Mouse (Mus musculus) T-helper 1 cell (primary cell): ENCODE measurements around the gene Epm2aip1.

Experiments used
- in situ Hi-C: fragments of 300-600 bp; cut with MboI, MseI; formaldehyde crosslinking; loops from one replicate; pipeline ENCODE4 v1.15.1; 2025; ENCODE audit warnings: high pct_unique_total_duplicates

Epm2aip1 gene

DNA sequence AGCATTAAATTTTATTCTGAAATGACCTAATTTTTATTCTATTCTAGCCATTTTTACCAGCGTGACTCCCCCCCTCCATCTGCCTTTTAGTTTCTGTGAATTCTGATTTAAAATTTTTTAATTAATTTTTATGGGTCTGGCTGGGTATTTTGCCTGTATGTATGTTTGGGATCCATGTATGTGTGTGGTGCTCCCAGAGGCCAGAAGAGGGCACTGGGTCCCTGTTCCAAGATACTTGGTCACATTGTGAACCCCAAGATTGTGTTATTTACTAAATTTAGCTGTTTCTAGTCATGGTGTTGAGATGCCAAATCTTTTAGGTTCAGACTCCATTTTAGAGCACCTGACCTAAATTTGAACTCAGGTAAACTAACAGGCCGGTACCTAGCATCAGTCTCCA, 14.7 kb downstream of the Epm2aip1 start:
- in situ Hi-C loops, result no loop called here

DNA sequence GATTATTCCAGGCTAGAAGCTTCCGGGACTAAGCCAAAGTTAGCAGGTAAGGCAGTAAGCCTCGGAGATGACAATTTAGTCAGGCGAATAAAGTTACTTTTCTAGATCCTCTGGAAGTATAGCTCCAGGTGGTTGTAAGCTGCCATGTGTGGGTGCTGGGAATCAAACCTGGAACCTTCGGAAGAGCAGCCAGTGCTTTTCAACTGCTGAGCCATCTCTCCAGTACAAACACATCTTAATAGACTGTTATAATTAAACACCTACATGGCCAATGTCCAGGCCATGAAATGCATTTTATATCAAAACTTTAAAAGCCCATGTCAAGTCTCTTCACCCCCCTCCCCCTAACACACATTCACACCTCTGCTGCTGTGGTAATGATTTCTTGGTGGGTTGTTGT, 16.2 kb downstream of the Epm2aip1 start:
- in situ Hi-C loops, result no loop called here

DNA sequence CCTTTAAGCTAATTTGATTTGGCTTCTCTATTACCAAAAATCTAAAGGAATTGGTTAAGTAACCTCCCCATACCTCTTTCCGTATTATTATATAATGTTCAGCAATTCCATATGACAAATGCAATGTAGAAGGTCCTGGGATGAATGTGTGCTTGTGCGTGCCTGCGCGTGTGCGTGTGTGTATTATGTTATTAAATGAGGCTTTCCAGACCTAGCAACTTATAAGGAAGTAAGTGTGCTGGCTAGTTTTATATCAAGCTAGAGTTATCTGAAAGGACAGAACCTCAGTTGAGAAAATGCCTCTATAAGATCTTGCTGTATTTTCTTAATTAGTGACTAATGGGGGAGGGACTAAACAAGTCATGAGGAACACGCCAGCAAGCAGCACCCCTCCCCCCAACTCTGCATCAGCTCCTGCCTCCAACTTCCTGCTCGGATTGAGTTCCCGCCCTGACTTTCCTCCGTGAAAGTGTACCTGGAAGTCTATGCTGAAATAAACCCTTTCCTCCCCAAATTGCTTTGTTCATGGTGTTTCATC, 17.6 kb downstream of the Epm2aip1 start:
- in situ Hi-C loops, result no loop called here

DNA sequence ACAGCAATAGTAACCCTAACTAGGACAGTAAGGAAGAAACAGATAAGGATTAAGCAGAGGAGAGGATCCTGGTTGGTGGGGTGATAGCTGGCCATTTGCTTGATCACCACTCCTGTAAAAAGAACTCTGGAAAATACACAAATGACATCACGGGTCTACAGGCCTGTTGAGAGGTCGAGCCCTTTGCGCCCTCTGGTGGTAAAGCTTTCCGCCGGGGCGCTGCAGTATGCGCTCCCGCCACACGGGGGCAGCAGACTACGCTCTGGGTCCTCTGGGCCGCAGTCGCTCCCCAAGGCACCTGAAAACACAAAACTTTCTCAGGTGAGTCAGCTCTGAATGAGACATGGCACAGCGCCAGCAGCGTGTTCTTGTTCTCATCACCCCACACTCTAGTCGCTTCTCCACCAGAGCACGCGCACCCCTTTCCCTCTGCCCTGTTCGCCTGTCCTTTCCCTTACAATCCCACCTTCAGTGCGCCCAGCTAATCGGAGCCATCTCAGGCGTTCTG, 18.2 kb downstream of the Epm2aip1 start:
- in situ Hi-C loops, result no loop called here

DNA sequence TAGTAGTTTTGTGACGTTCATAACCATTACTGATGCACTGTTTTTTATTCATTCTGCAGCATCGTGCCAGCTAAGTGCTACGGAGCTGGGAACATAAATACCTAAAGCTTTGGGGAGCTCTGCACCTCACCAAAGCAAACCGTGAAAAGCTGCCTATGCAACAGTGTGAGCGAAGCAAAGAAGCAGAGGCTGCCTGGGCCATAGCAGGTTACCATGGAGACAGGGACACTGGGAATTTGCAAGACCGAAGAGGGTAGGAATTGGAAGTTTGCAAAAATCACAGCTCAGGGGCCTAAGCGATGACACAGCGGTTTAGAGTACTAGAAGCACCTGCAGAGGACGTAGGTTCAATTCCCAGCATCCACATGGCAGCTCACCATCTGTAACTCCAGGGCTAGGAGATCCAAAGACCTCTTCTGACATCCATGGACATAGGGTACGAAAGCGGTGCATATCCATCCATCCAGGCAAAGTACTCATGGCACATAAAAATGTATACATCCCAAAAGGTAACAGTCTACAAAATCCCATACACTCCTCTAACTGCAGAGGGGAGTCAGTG, 18.9 kb downstream of the Epm2aip1 start:
- in situ Hi-C loops, result no loop called here

DNA sequence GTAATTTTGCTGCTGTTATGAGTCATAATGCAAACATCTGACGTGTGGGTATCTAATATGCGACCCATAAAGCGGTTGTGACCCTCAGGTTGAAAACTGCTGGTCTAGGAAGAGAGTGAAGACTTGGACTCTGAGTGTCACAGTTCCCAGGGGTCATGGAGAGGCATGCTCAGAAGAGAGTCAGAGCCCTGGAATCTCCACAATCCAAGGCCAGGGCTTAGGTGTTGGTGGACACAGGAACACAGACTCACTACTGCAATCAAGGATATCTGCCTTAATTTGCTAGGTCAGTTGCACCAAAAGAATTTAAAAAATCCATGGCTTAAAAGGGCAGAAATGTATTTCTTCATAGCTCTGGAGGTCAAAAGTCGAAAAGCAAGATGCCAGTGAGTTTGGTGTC, 21.5 kb downstream of the Epm2aip1 start:
- in situ Hi-C loops, result no loop called here

DNA sequence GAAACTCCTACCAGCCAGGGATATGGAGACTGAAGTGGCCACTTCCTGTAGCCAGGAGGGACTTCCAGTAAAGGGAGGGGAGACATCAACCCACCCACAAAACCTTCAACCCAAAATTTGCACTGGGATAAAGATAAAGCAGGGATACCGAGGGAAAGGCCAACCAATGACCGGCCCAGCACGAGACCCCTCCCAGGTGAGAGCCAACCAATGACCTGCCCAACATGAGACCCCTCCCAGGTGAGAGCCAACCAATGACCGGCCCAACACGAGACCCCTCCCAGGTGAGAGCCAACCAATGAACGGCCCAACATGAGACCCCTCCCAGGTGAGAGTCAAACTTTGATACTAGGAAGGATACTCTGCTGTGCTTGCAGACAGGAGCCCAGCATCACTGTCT, 23.2 kb downstream of the Epm2aip1 start:
- in situ Hi-C loops, result no loop called here

DNA sequence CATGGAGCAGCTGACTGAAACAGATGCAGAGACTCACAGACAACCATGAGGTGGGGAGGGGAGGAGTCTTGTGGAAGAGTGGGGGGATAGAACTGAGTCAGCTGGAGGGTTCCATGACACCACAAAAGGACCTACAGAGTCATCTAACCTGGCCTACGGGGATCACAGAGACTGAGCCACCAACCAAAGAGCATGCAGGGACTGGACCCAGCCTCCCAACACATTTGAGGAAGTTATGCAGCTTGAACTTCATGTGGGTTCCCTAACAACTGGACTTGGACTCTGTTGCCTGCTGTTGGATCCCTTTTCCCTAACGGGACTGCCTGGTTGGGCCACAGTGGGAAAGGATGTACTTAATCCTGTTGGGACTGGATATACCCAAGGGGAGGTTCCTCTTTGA, 23.6 kb downstream of the Epm2aip1 start:
- in situ Hi-C loops, result no loop called here

DNA sequence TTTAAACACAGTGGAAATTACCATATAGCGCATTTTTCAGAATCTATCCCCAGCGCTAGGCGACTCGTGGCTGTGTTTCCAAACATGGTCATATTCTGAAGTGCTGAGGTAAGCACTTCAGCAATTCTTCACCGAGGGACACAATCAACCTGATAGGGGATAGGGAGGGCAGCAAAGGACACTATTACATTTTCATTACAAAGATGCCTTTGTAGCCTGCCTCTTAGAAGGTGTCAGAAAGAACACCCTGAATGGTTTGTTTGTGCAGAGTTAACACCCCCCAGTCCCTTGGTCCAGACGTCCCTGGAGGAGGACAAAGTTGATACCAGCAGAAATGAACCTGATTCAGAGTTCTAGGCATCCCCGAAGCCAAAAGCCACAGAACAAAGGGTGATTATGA, 24.7 kb downstream of the Epm2aip1 start:
- in situ Hi-C loops, result no loop called here

DNA sequence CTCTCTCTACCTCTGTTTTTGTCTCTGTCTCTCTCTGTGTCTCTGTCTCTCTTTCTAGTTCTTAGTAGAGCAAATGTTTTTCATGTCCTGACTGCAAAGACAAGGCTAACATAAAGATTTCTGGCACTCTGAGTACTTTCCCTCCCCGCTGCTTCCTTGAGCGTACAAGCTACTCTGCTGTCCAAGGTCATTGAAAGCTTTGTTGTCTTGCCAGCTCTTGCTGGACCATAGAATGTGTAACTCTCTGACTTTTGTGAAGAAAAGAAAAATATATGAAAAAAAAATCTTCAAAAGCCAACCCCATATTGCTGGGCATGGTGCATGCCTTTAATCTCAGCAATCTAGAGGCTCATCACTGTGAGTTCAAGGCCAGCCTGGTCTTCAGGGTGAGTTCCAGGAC, 26.9 kb downstream of the Epm2aip1 start:
- in situ Hi-C loops, result no loop called here

DNA sequence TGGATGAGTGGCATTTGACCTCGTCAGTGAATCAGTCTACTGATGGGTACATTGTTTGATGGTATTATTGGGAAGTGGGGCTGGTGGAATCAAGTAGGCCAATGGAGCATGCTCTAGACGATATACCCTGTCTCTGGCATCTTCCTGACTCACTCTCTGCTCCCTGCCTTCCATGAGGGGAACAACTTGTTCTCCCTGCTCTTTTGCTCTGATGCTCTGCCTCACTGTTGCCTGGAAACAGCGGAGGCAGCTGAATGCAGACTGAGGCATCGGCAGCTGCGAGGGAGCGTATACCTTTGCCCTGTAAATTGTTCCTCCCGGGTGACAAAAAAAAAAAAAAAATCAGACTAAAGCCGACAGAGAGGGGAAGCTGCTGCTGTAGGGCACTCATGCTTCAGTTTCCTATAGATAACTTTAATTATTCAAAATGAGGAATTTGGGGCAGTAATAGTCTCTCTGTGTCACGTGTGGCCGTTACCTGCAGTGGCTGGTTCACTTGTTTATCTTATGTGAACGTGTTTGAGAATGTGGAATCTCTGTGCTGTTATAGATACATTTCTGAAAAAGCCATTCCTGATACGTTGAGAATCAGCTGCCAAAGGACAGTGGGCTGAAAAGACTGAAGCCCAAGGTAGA, 30.6 kb downstream of the Epm2aip1 start:
- in situ Hi-C loops, result no loop called here

DNA sequence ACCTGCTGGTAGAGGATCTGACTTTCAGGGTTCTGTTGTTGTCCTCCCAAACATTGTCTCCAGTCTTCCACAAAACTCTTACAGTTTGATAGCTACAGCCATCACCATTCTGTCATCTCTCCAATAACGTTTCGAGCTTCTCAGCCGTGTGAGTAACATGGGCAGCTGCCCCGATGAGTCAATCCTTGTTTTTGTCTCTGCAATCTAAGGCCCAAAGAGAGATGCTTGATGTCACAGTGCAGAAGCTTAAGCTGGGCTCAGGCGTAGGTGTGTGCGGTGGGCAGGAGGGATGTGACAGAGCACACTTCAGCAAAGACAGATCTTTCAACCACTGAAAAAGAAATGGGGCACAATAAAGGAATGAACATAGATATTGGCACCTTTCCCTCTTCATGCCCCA, 32.3 kb downstream of the Epm2aip1 start:
- in situ Hi-C loops, result no loop called here

DNA sequence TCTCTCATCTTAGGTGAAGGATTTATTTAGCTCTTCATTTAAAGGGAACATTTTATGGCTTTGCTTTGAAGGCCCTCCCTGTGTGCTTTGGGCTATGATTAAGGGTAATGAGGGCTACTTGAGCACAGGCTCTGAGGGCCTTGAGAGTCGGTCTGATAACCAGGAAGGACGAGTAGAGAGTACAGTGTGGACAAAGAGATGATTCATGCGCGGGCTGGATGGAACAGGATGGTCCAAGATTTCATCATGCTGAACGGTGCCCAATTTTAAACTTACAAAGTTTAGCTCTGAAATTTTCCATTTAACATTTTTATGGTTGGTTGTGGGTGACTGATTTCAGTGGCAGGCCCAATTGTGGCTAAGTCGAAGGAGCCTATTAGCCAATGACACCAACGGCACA, 34.4 kb downstream of the Epm2aip1 start:
- in situ Hi-C loops, result no loop called here

DNA sequence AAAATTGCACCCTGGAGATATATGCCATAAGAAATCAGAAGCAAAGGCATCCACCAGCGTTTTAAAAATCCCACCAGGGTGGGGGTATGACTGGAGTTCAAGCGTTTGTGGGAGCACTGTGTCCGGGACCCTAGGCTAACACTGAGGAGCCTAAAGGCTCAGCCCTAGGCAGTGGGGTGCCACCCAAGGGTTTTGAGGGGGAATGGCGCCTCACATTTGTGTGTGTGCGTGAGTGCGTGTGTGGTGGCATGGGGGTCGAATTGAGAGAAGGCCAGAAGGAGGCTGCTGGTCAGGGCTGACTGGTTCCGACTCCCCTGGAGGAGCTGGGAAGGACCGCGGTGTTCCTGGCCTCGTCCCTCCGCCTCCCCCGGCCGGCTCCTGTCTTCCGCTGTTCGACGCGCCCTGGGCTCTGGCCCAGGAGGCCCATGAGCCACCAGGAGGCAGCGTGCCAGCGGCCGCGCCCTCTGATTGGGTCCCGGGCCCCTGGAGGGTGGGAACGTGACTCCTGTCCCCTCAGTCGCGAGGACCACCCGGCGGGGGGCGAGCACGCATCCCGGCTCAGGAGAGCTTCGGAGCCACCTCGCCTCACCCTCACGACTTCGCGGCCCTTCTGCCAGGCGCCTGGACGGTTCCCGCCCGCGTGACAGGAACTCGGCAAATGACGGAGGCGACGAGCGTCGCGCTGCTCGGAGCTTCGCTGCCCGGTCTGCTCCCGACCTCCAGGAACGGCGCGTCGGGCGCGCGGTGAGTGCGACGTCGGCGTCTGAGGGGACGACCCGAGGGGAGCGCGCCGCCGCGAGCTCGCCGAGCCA, 39.5 kb downstream of the Epm2aip1 start, which contains the start of gene Trank1:
Gene Trank1 (plus strand): TSS at position 709 of the 812 bp plus-strand sequence.
- in situ Hi-C loops, result no loop called here

DNA sequence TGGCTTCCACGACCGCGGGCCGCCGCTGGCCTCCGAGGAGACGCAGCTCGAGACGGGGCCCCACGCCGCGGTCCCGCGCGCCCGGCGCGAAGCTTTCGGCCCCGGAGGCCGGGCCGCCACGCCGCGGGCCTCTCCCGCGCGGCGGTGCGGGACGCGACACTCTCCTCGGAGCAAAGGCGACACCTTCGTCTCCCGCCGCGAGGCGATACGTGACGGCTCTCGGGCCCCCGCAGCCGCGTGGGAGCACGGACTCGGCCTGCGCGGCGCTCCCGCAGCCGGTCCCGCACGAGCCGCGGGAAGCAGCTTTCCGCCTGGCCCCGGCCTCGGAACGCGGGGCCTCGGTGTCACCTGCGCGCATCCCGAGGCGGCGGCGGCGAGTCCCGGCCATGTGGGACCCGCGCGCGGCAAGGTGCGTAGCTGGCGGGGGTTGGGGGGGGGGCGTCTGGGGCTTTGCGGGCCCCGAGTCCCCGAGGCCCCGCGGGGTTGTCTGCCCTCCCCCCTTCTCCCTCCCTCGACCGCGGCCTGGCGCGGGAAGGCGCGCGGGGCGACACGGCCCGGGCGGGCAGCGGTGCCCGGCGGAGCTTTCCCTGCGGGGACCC, 40.2 kb downstream of the Epm2aip1 start:
- in situ Hi-C loops, result no loop called here

DNA sequence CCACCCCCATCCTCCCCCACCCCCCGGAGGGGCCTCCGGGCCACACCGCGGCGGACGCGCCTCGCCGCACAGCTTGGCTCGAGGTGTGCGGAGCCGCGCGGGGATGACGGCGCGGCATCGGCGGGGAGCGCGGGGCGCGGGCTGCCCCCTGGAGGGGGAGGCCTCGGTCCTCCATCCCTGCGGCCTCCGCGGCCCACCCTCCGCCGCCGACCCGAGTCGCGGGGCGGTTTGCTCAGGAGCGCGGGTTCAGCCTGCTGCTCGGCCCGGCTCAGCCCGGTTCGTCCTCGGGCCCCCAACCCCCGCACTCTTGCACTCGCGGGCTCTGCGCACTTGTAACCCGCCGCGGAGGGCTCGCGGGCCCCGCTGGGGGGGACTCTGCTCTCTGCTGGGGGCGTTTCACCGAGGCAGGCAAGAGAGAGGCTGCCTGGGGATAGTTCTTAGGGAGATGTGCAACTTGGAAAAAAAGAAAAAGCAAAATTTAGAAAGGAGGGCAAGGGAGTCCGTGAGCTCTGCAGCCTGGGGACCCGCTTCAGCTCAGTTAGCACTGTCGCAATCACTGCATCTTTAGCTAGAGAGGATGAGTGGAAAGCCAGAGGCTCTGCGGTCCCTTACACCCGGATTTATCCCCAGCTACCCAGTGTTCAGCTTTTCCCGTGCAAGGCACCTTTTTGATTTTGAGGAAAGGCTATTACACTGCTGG, 40.9 kb downstream of the Epm2aip1 start:
- in situ Hi-C loops, result no loop called here

DNA sequence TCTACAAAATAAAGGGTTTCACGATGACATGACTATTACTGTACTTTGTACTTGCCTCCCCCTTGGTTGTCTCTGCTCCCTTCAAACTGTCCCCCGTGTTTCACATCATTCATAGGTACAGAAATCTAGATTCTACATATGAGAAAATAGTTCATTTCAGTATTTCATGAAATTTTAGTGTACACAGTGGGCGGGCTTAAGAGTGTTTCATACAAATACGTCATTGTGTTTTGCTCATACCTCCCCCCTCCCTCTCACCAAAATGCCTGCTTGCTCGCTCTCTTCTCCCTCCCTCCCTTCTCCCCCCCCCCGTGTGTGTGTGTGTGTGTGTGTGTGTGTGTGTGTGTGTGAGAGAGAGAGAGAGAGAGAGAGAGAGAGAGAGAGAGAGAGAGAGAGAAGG, 41.6 kb downstream of the Epm2aip1 start:
- in situ Hi-C loops, result no loop called here

DNA sequence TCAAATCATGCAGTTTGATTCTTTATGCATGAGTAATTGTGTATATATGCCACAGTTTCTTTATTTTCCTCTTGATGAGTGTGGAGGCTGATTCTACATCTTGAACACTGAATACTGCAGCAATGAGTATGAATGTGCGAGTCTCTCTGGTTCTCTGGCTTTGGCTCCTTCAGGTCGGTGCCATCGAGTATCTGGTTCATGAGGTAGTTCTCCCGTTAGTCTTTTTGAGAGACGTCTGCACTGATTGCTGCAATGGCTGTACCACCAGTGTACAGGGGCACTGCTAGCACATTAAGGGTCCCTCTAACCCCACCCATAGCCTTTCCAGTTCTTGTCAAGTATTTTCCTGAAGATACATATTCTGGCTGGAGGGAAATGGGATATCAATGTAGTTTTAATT, 42.1 kb downstream of the Epm2aip1 start:
- in situ Hi-C loops, result no loop called here

DNA sequence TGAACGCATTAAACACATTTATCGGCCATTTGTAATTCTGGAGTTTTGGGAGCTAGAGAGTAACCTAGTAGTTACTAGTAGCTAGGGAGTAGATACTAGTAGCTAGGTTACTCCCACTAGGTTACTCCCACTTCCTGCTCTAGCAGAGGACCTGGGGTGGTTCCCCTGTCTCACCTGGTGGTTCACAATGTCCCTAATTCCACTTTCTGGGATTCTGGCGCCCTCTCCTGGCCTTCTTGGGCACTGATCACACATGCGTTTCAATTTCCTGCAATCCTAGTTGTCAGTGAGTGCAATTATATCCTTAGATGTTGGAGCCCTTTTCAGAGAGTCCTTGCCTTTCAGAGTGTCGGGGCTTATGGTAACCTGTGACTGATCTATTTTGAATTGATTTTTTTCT, 42.5 kb downstream of the Epm2aip1 start:
- in situ Hi-C loops, result no loop called here

DNA sequence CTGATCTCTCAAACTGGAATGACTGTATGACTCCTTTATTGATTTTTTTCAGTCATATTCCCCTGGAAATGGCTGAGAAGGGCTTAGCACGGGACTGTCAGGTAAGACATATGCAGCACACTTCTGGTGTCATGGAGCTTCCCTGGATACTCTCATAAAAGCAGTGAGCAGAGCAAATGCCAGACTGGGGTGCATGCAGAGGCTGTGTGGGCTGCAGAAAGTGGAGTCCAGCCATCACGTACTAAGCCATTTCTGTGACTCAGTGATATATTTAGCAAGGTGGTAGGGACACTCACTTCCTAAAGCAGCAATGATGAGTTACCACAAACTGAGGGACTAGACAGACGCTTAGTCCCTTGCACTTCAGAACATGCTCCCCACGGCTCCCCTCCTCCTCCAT, 49.2 kb downstream of the Epm2aip1 start:
- in situ Hi-C loops, result no loop called here

DNA sequence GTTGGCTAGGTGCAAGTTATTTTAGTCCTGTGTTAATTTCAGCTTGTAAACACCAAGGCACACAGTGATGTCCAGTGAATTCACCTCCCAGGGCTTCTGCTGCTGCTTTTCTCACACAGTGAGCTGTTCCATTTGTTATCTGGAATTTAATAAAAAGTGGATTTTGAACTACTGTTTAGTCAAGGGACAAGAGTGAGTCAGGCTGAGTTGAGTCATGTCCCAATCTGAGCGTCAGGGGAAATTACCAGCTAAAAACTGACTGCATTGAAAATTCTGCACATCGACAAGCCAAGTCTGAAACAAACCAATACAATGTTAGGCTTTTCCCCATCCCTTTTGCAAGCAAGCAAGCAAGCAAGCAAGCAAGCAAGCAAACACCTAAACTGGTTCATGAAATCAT, 53.2 kb downstream of the Epm2aip1 start:
- in situ Hi-C loops, result no loop called here
